Mouse (Mus musculus) hindbrain, embryonic 13.5 days (tissue): ENCODE measurements at regions not wholly inside any gene's neighbourhood (a gene's known extent, or its start where the extent isn't known, plus 50 kb on each side); places are given as distances from the start of the nearest gene placed in this dataset.

Experiments
- ATAC-seq: fragments of 200-750 bp; cut with Nextera tagmentation; 2 replicates; pipeline ENCODE4 v1.8.0; 2017; ENCODE audit warnings: moderate TSS enrichment; ENCODE audit not compliant: low FRiP score
- H3K27ac ChIP-seq: fragments of 300-500 bp; sonication (generic); 2 replicates; pipeline ENCODE4 v1.5.1; 2015; ENCODE audit warnings: inconsistent platforms, mild to moderate bottlenecking, moderate library complexity
- H3K27me3 ChIP-seq: fragments of 300-500 bp; sonication (generic); 2 replicates; pipeline ENCODE4 v1.6.1; 2015; ENCODE audit warnings: mild to moderate bottlenecking, inconsistent platforms
- H3K36me3 ChIP-seq: fragments of 300-500 bp; sonication (generic); 2 replicates; pipeline ENCODE4 v1.6.1; 2015; ENCODE audit warnings: mild to moderate bottlenecking, inconsistent platforms
- H3K4me1 ChIP-seq: fragments of 300-500 bp; sonication (generic); replicated peaks from 2 replicates; pipeline ENCODE4 v1.6.1; 2015; ENCODE audit warnings: inconsistent platforms
- H3K4me2 ChIP-seq: fragments of 300-500 bp; sonication (generic); 2 replicates; pipeline ENCODE4 v1.6.1; 2015; ENCODE audit warnings: inconsistent platforms, mild to moderate bottlenecking, moderate library complexity
- H3K4me3 ChIP-seq: fragments of 300-500 bp; sonication (generic); 2 replicates; pipeline ENCODE4 v1.5.1; 2015; ENCODE audit warnings: mild to moderate bottlenecking, inconsistent platforms
- H3K9ac ChIP-seq: fragments of 300-500 bp; sonication (generic); 2 replicates; pipeline ENCODE4 v1.6.1; 2015; ENCODE audit warnings: mild to moderate bottlenecking, inconsistent platforms
- H3K9me3 ChIP-seq: fragments of 300-500 bp; sonication (generic); 2 replicates; pipeline ENCODE4 v1.6.1; 2016; ENCODE audit warnings: inconsistent platforms
- WGBS: fragments of 180-500 bp; shearing (Covaris S2); methylation state at CpG from one replicate; pipeline ENCODE4 v1.1.7; 2015; 5-methylcytosine and 5-hydroxymethylcytosine counted together

GRCm38 (mm10) chr1:168754196-168754595 is 322.1 kb upstream of the Pbx1 start:
- no peaks in the 10 kb centered on the region for H3K9me3 ChIP-seq
- H3K9ac ChIP-seq = no peak overlapping the region
- WGBS = 56% methylated on average over 7 of the region's 7 CpGs
- no peaks in the 10 kb centered on the region for H3K27me3 ChIP-seq
- no peak for ATAC-seq
- no peak overlapping the region for H3K4me3 ChIP-seq
- no peaks in the 10 kb centered on the region for H3K36me3 ChIP-seq
- no peak overlapping the region for H3K27ac ChIP-seq
- H3K4me1 ChIP-seq = no peaks in the 10 kb centered on the region
- H3K4me2 ChIP-seq = no peak overlapping the region

GRCm38 (mm10) chr1:168743435-168743834 is 311.4 kb upstream of the Pbx1 start:
- Histone ChIP-seq H3K27ac (no peak overlapping the region), H3K36me3 (no peaks in the 10 kb centered on the region), H3K27me3 (no peaks in the 10 kb centered on the region), H3K4me3 (no peak overlapping the region), H3K4me1 (no peaks in the 10 kb centered on the region), H3K4me2 (no peak overlapping the region), H3K9me3 (no peaks in the 10 kb centered on the region), H3K9ac (no peak overlapping the region)
- ATAC-seq = no peak
- 74% methylated on average over 1 of the region's 1 CpGs for WGBS

GRCm38 (mm10) chr1:168738005-168738404 is 305.9 kb upstream of the Pbx1 start:
- WGBS = 81% methylated on average over 3 of the region's 3 CpGs

GRCm38 (mm10) chr1:168737277-168737863 is 305.3 kb upstream of the Pbx1 start:
- no peak overlapping the region for H3K4me3 ChIP-seq
- H3K9ac ChIP-seq = no peak overlapping the region
- no peak overlapping the region for H3K4me2 ChIP-seq
- H3K27ac ChIP-seq = no peak overlapping the region
- no peaks in the 10 kb centered on the region for H3K27me3 ChIP-seq
- WGBS = 79% methylated on average over 7 of the region's 7 CpGs
- no peak for ATAC-seq
- H3K9me3 ChIP-seq = no peaks in the 10 kb centered on the region
- H3K4me1 ChIP-seq = no peaks in the 10 kb centered on the region
- H3K36me3 ChIP-seq = no peaks in the 10 kb centered on the region

More at GRCm38 (mm10) chr1:168738005-168738404, 305.9 kb upstream of the Pbx1 start:
- H3K4me3 ChIP-seq = no peak overlapping the region
- H3K4me2 ChIP-seq = no peak overlapping the region
- no peak overlapping the region for H3K27ac ChIP-seq
- no peaks in the 10 kb centered on the region for H3K36me3 ChIP-seq
- no peaks in the 10 kb centered on the region for H3K9me3 ChIP-seq
- H3K27me3 ChIP-seq = no peaks in the 10 kb centered on the region
- no peak overlapping the region for H3K9ac ChIP-seq
- no peak for ATAC-seq
- H3K4me1 ChIP-seq = no peaks in the 10 kb centered on the region

GRCm38 (mm10) chr1:168733066-168733465 is 301.0 kb upstream of the Pbx1 start:
- no peaks in the 10 kb centered on the region for H3K36me3 ChIP-seq
- no peaks in the 10 kb centered on the region for H3K27me3 ChIP-seq
- H3K9me3 ChIP-seq = no peaks in the 10 kb centered on the region
- H3K4me1 ChIP-seq = no peaks in the 10 kb centered on the region
- no peak overlapping the region for H3K4me2 ChIP-seq
- no peak overlapping the region for H3K27ac ChIP-seq
- H3K4me3 ChIP-seq = no peak overlapping the region
- 48% methylated on average over 5 of the region's 5 CpGs for WGBS
- no peak for ATAC-seq
- no peak overlapping the region for H3K9ac ChIP-seq

GRCm38 (mm10) chr1:168709836-168710235 is 277.8 kb upstream of the Pbx1 start:
- no peaks in the 10 kb centered on the region for H3K27me3 ChIP-seq
- no peaks in the 10 kb centered on the region for H3K36me3 ChIP-seq
- no peak overlapping the region for H3K9ac ChIP-seq
- H3K4me2 ChIP-seq = no peak overlapping the region
- no peak overlapping the region for H3K27ac ChIP-seq
- peaks cover 17% of the 10 kb centered on the region for H3K4me1 ChIP-seq
- no peak for ATAC-seq
- 86% methylated on average over 2 of the region's 2 CpGs for WGBS
- H3K4me3 ChIP-seq = no peak overlapping the region
- H3K9me3 ChIP-seq = no peaks in the 10 kb centered on the region

GRCm38 (mm10) chr1:168709017-168709681 is 277.1 kb upstream of the Pbx1 start:
- Histone ChIP-seq H3K4me3 (no peak overlapping the region), H3K27ac (peak overlapping the region; percentile 48; the same call in 1 of the 2 replicates)
- no peak for ATAC-seq

GRCm38 (mm10) chr1:168708161-168708865 is 276.2 kb upstream of the Pbx1 start:
- Histone ChIP-seq H3K9ac (no peak overlapping the region), H3K4me2 (0 out of 2 replicates have a peak overlapping the region, but pooled peaks have one; percentile 36), H3K27ac (no peak overlapping the region), H3K4me1 (peaks cover 17% of the 10 kb centered on the region), H3K27me3 (no peaks in the 10 kb centered on the region), H3K36me3 (no peaks in the 10 kb centered on the region), H3K9me3 (no peaks in the 10 kb centered on the region), H3K4me3 (no peak overlapping the region)
- WGBS = 34% methylated on average over 11 of the region's 11 CpGs
- ATAC-seq = no peak

More at GRCm38 (mm10) chr1:168709017-168709681, 277.1 kb upstream of the Pbx1 start:
- Histone ChIP-seq H3K9me3 (no peaks in the 10 kb centered on the region), H3K36me3 (no peaks in the 10 kb centered on the region), H3K4me2 (peak overlapping the region; percentile 36), H3K9ac (no peak overlapping the region), H3K4me1 (peaks cover 17% of the 10 kb centered on the region), H3K27me3 (no peaks in the 10 kb centered on the region)
- WGBS = 20% methylated on average over 21 of the region's 21 CpGs

- ATAC-seq = no peak
- WGBS = 92% methylated on average over 1 of the region's 1 CpGs
- H3K4me3 ChIP-seq = no peak overlapping the region
- H3K9ac ChIP-seq = no peak overlapping the region
- no peak overlapping the region for H3K4me2 ChIP-seq
- no peaks in the 10 kb centered on the region for H3K36me3 ChIP-seq
- no peak overlapping the region for H3K27ac ChIP-seq
- H3K27me3 ChIP-seq = no peaks in the 10 kb centered on the region
- H3K9me3 ChIP-seq = no peaks in the 10 kb centered on the region
- H3K4me1 ChIP-seq = no peaks in the 10 kb centered on the region
Measured at GRCm38 (mm10) chr1:168697386-168697785, 265.3 kb upstream of the Pbx1 start.

GRCm38 (mm10) chr1:168686821-168687220 is 254.8 kb upstream of the Pbx1 start:
- WGBS = 87% methylated on average over 7 of the region's 7 CpGs
- Histone ChIP-seq H3K36me3 (no peaks in the 10 kb centered on the region), H3K27me3 (no peaks in the 10 kb centered on the region), H3K9me3 (no peaks in the 10 kb centered on the region), H3K27ac (no peak overlapping the region), H3K4me1 (0 out of 2 replicates have a peak, but pooled peaks cover 1% of the 10 kb centered on the region), H3K9ac (no peak overlapping the region), H3K4me3 (no peak overlapping the region), H3K4me2 (no peak overlapping the region)
- ATAC-seq = no peak

- WGBS = 83% methylated on average over 2 of the region's 2 CpGs
- Histone ChIP-seq H3K9ac (no peak overlapping the region), H3K4me3 (no peak overlapping the region), H3K36me3 (no peaks in the 10 kb centered on the region), H3K27me3 (no peaks in the 10 kb centered on the region), H3K9me3 (no peaks in the 10 kb centered on the region), H3K27ac (no peak overlapping the region), H3K4me2 (no peak overlapping the region), H3K4me1 (0 out of 2 replicates have a peak, but pooled peaks cover 5% of the 10 kb centered on the region)
- no peak for ATAC-seq
Measured at GRCm38 (mm10) chr1:168685147-168685546, 253.1 kb upstream of the Pbx1 start.

- no peak overlapping the region for H3K9ac ChIP-seq
- H3K27me3 ChIP-seq = no peaks in the 10 kb centered on the region
- no peak overlapping the region for H3K27ac ChIP-seq
- peaks cover 7% of the 10 kb centered on the region; the same call in 1 of the 2 replicates for H3K4me1 ChIP-seq
- H3K4me3 ChIP-seq = no peak overlapping the region
- no peaks in the 10 kb centered on the region for H3K36me3 ChIP-seq
- ATAC-seq = no peak
- WGBS = 73% methylated on average over 6 of the region's 6 CpGs
- no peak overlapping the region for H3K4me2 ChIP-seq
- no peaks in the 10 kb centered on the region for H3K9me3 ChIP-seq
Measured at GRCm38 (mm10) chr1:168681685-168682491, 249.8 kb upstream of the Pbx1 start.
